Mouse (Mus musculus) C2C12 (cell line): ENCODE results near the gene Slc22a6.

Source experiments
- CTCF ChIP-seq: IDR thresholded peaks from one replicate; pipeline ENCODE4 v1.5.1; 2011; ENCODE audit not compliant: control insufficient read depth, insufficient read depth, insufficient read length
- MAX ChIP-seq: IDR thresholded peaks from one replicate; pipeline ENCODE4 v1.6.1; 2011; ENCODE audit warnings: mild to moderate bottlenecking, control low read depth

DNA sequence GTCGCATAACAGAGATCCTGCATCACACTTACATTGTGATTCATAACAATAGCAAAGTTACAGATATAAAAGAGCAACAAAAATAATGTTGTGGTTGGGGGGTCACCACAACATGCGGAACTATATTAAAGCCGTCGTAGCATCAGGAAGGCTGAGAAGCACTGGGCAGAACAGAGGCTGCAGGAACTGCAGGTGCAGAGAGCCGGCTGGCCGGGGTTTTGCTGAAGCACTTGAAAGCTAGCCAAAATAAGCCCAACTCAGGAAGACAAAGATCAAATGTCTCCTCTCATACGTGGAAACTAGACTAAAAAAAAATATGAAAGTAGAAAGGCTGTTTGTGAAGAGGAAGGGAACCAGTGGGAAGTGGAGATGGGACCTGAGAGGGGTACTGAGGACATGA lies 46.1 kb upstream of the Slc22a6 start:
- no peak for TF ChIP-seq MAX
- no peak for TF ChIP-seq CTCF
